Mouse (Mus musculus): ENCODE measurements at regions not wholly inside any gene's neighbourhood (a gene's known extent, or its start where the extent isn't known, plus 50 kb on each side); places are given as distances from the start of the nearest gene placed in this dataset.
A peak's percentile ranks its signal among the peaks of the same experiment; 100 is the strongest.

GRCm38 (mm10) chr13:83720352-83720751 is 216.5 kb downstream of the Mef2c start:
- no peak for DNase-seq (ENCODE audit: low read depth, low spot score)
- in situ Hi-C loops (cut with MboI; ENCODE audit: low sequenced_read_pairs in 2 of 2, unreplicated experiment in 2 of 2) = loop anchor here in 1 of 2 experiments (25.0 kb wide), 1 partner anchor 1042 kb away; no protein-coding TSS in a partner anchor
- no peak overlapping the region for H3K9ac ChIP-seq (ENCODE audit: insufficient read depth, low read depth, low read length, poor library complexity, severe bottlenecking)
- H3K4me1 ChIP-seq (ENCODE audit: control insufficient read depth in 2 of 2, insufficient read depth in 2 of 2, low read length in 2 of 2, poor library complexity in 1 of 2) = no peaks in the 10 kb centered on the region
- no peak overlapping the region for H3K27ac ChIP-seq (ENCODE audit: insufficient read depth, low read depth, low read length, poor library complexity, severe bottlenecking)
- no peaks in the 10 kb centered on the region for H3K36me3 ChIP-seq (ENCODE audit: control insufficient read depth, insufficient read depth, low read length, poor library complexity, severe bottlenecking)
- no peaks in the 10 kb centered on the region for H3K9me3 ChIP-seq (ENCODE audit: control insufficient read depth, insufficient read depth, low read depth, low read length)
- H3K4me3 ChIP-seq (ENCODE audit: insufficient read depth in 1 of 2, low read depth in 1 of 2, low read length in 2 of 2, poor library complexity in 1 of 2, severe bottlenecking in 1 of 2) = no peak overlapping the region
- TF ChIP-seq ZNF384 (IDR thresholded peaks at IDR 0.05; ENCODE audit: low read depth, low read length) = no peak

GRCm38 (mm10) chr13:83720883-83721371 is 217.1 kb downstream of the Mef2c start:
- peak overlapping the region; percentile 28 to 59 for H3K4me3 ChIP-seq (ENCODE audit: insufficient read depth in 1 of 2, low read depth in 1 of 2, low read length in 2 of 2, poor library complexity in 1 of 2, severe bottlenecking in 1 of 2)
- H3K9ac ChIP-seq (ENCODE audit: insufficient read depth, low read depth, low read length, poor library complexity, severe bottlenecking) = no peak overlapping the region
- TF ChIP-seq ZC3H11A (IDR thresholded peaks at IDR 0.05; ENCODE audit: borderline replicate concordance, low read depth, low read length) (no peak), HCFC1 (IDR thresholded peaks at IDR 0.05; ENCODE audit: borderline replicate concordance, insufficient read depth, low read length) (no peak), ZNF384 (IDR thresholded peaks at IDR 0.05; ENCODE audit: low read depth, low read length) (no peak), CHD2 (IDR thresholded peaks at IDR 0.05; ENCODE audit: low read depth, low read length) (no peak), MAFK (IDR thresholded peaks at IDR 0.05; ENCODE audit: insufficient read depth, low read depth, low read length) (no peak)

GRCm38 (mm10) chr13:83721563-83721962 is 217.7 kb downstream of the Mef2c start:
- H3K9ac ChIP-seq (ENCODE audit: insufficient read depth, low read depth, low read length, poor library complexity, severe bottlenecking) = no peak overlapping the region
- peak overlapping the region; percentile 28 to 59; a peak in 3 of 4 replicates for H3K4me3 ChIP-seq (ENCODE audit: insufficient read depth in 1 of 2, low read depth in 1 of 2, low read length in 2 of 2, poor library complexity in 1 of 2, severe bottlenecking in 1 of 2)
- no peaks in the 10 kb centered on the region for H3K36me3 ChIP-seq (ENCODE audit: control insufficient read depth, insufficient read depth, low read length, poor library complexity, severe bottlenecking)
- TF ChIP-seq CHD2 (IDR thresholded peaks at IDR 0.05; ENCODE audit: low read depth, low read length) (no peak), HCFC1 (IDR thresholded peaks at IDR 0.05; ENCODE audit: borderline replicate concordance, insufficient read depth, low read length) (no peak), ZNF384 (IDR thresholded peaks at IDR 0.05; ENCODE audit: low read depth, low read length) (no peak), MAFK (IDR thresholded peaks at IDR 0.05; ENCODE audit: insufficient read depth, low read depth, low read length) (no peak), ZC3H11A (IDR thresholded peaks at IDR 0.05; ENCODE audit: borderline replicate concordance, low read depth, low read length) (no peak)
- no peaks in the 10 kb centered on the region for H3K9me3 ChIP-seq (ENCODE audit: control insufficient read depth, insufficient read depth, low read depth, low read length)
- no peak overlapping the region for H3K27ac ChIP-seq (ENCODE audit: insufficient read depth, low read depth, low read length, poor library complexity, severe bottlenecking)
- no peak for DNase-seq (ENCODE audit: low read depth, low spot score)
- H3K4me1 ChIP-seq (ENCODE audit: control insufficient read depth in 2 of 2, insufficient read depth in 2 of 2, low read length in 2 of 2, poor library complexity in 1 of 2) = no peaks in the 10 kb centered on the region
- in situ Hi-C loops (cut with MboI; ENCODE audit: low sequenced_read_pairs in 2 of 2, unreplicated experiment in 2 of 2) = loop anchor here in 1 of 2 experiments (25.0 kb wide), 1 partner anchor 1041 kb away; no protein-coding TSS in a partner anchor

More at GRCm38 (mm10) chr13:83720883-83721371, 217.1 kb downstream of the Mef2c start:
- Histone ChIP-seq H3K4me1 (ENCODE audit: control insufficient read depth in 2 of 2, insufficient read depth in 2 of 2, low read length in 2 of 2, poor library complexity in 1 of 2) (no peaks in the 10 kb centered on the region), H3K9me3 (ENCODE audit: control insufficient read depth, insufficient read depth, low read depth, low read length) (no peaks in the 10 kb centered on the region), H3K36me3 (ENCODE audit: control insufficient read depth, insufficient read depth, low read length, poor library complexity, severe bottlenecking) (no peaks in the 10 kb centered on the region), H3K27ac (ENCODE audit: insufficient read depth, low read depth, low read length, poor library complexity, severe bottlenecking) (no peak overlapping the region)
- in situ Hi-C loops (cut with MboI; ENCODE audit: low sequenced_read_pairs in 2 of 2, unreplicated experiment in 2 of 2) = loop anchor here in 1 of 2 experiments (25.0 kb wide), 1 partner anchor 1041 kb away; no protein-coding TSS in a partner anchor
- no peak for DNase-seq (ENCODE audit: low read depth, low spot score)

GRCm38 (mm10) chr13:83722241-83722640 is 218.4 kb downstream of the Mef2c start:
- Histone ChIP-seq H3K9ac (ENCODE audit: insufficient read depth, low read depth, low read length, poor library complexity, severe bottlenecking) (no peak overlapping the region), H3K4me3 (ENCODE audit: insufficient read depth in 1 of 2, low read depth in 1 of 2, low read length in 2 of 2, poor library complexity in 1 of 2, severe bottlenecking in 1 of 2) (no peak overlapping the region), H3K9me3 (ENCODE audit: control insufficient read depth, insufficient read depth, low read depth, low read length) (no peaks in the 10 kb centered on the region), H3K36me3 (ENCODE audit: control insufficient read depth, insufficient read depth, low read length, poor library complexity, severe bottlenecking) (no peaks in the 10 kb centered on the region), H3K27ac (ENCODE audit: insufficient read depth, low read depth, low read length, poor library complexity, severe bottlenecking) (no peak overlapping the region), H3K4me1 (ENCODE audit: control insufficient read depth in 2 of 2, insufficient read depth in 2 of 2, low read length in 2 of 2, poor library complexity in 1 of 2) (no peaks in the 10 kb centered on the region; a peak in 1 of 4 replicates)
- in situ Hi-C loops (cut with MboI; ENCODE audit: low sequenced_read_pairs in 2 of 2, unreplicated experiment in 2 of 2) = loop anchor here in 1 of 2 experiments (25.0 kb wide), 1 partner anchor 1040 kb away; no protein-coding TSS in a partner anchor
- no peak for DNase-seq (ENCODE audit: low read depth, low spot score)
- TF ChIP-seq MAFK (IDR thresholded peaks at IDR 0.05; ENCODE audit: insufficient read depth, low read depth, low read length) = no peak
- TF ChIP-seq HCFC1 (IDR thresholded peaks at IDR 0.05; ENCODE audit: borderline replicate concordance, insufficient read depth, low read length) = no peak
- no peak for TF ChIP-seq ZNF384 (IDR thresholded peaks at IDR 0.05; ENCODE audit: low read depth, low read length)
- TF ChIP-seq CHD2 (IDR thresholded peaks at IDR 0.05; ENCODE audit: low read depth, low read length) = no peak
- no peak for TF ChIP-seq ZC3H11A (IDR thresholded peaks at IDR 0.05; ENCODE audit: borderline replicate concordance, low read depth, low read length)
